Mouse (Mus musculus) intestine, postnatal 0 days (tissue): ENCODE measurements around the gene Btg1. TPM values are rescaled to one million over a fixed set of nuclear protein-coding genes. Genes with fewer than 3 reads are reported as not detected.

Experiments
- ATAC-seq: fragments of 200-750 bp; cut with Nextera tagmentation; 2 replicates; pipeline ENCODE4 v1.8.0; 2017; ENCODE audit warnings: mild to moderate bottlenecking, moderate TSS enrichment, moderate library complexity
- H3K27ac ChIP-seq: fragments of 300-500 bp; sonication (generic); 2 replicates; pipeline ENCODE4 v1.5.1; 2014; ENCODE audit warnings: mild to moderate bottlenecking, low read depth, low read length, moderate library complexity
- H3K27me3 ChIP-seq: fragments of 300-500 bp; sonication (generic); replicated peaks from 2 replicates; pipeline ENCODE4 v1.6.1; 2014; ENCODE audit warnings: low read length, mixed read lengths; ENCODE audit not compliant: control insufficient read depth, insufficient read depth
- H3K36me3 ChIP-seq: fragments of 300-500 bp; sonication (generic); 2 replicates; pipeline ENCODE4 v1.6.1; 2014; ENCODE audit warnings: mild to moderate bottlenecking, moderate library complexity; ENCODE audit not compliant: control insufficient read depth, insufficient read depth
- H3K4me1 ChIP-seq: fragments of 300-500 bp; sonication (generic); replicated peaks from 2 replicates; pipeline ENCODE4 v1.6.1; 2014; ENCODE audit warnings: antibody characterized with exemption, low read length, mixed read lengths; ENCODE audit not compliant: control insufficient read depth, insufficient read depth
- H3K4me2 ChIP-seq: fragments of 300-500 bp; sonication (generic); replicated peaks from 2 replicates; pipeline ENCODE4 v1.6.1; 2014; ENCODE audit warnings: low read depth, mild to moderate bottlenecking, moderate library complexity
- H3K4me3 ChIP-seq: fragments of 300-500 bp; sonication (generic); 2 replicates; pipeline ENCODE4 v1.5.1; 2014; ENCODE audit warnings: low read depth, low read length
- H3K9ac ChIP-seq: fragments of 300-500 bp; sonication (generic); 2 replicates; pipeline ENCODE4 v1.6.1; 2014; ENCODE audit warnings: mild to moderate bottlenecking, low read depth, low read length
- H3K9me3 ChIP-seq: fragments of 300-500 bp; sonication (generic); 2 replicates; pipeline ENCODE4 v1.6.1; 2016; ENCODE audit warnings: mixed run types; ENCODE audit not compliant: control insufficient read depth
- CTCF ChIP-seq: sonication (generic); IDR thresholded peaks from 2 replicates; pipeline ENCODE4 v1.5.1; 2016; ENCODE audit warnings: low read depth, mild to moderate bottlenecking, control low read depth, antibody characterized with exemption, moderate library complexity
- WGBS: fragments of 180-500 bp; shearing (Covaris S2); extraction: QIAGEN DNeasy Blood & Tissue Kit; methylation state at CpG from one replicate; pipeline ENCODE4 v1.1.7; 2014; 5-methylcytosine and 5-hydroxymethylcytosine counted together
- polyA plus RNA-seq: library from polyadenylated mRNA; unstranded; fragments of >200 nt; fragmentation: Nextera tagmentation; extraction: Ambion mirVana; gene quantifications from 2 replicates; pipeline ENCODE4 v1.2.1, GENCODE M21; 2015

The Btg1 gene
- polyA plus RNA-seq, 1 experiment from 2014 or later = 30.1 TPM

- H3K4me2 ChIP-seq = no peak overlapping the region
- H3K27me3 ChIP-seq = no peaks in the 10 kb centered on the region
- no peak for ATAC-seq
- H3K9me3 ChIP-seq = no peaks in the 10 kb centered on the region
- WGBS = 67% methylated on average over 4 of the region's 4 CpGs
- H3K4me1 ChIP-seq = no peaks in the 10 kb centered on the region
- no peak overlapping the region for H3K9ac ChIP-seq
- no peak for TF ChIP-seq CTCF
- no peaks in the 10 kb centered on the region for H3K36me3 ChIP-seq
- no peak overlapping the region for H3K27ac ChIP-seq
- no peak overlapping the region for H3K4me3 ChIP-seq
Measured at GRCm38 (mm10) chr10:96607617-96608185, 9.1 kb upstream of the Btg1 start.

GRCm38 (mm10) chr10:96609356-96610345 is 7.2 kb upstream of the Btg1 start:
- no peak for ATAC-seq
- WGBS = 85% methylated on average over 8 of the region's 8 CpGs
- Histone ChIP-seq H3K9ac (no peak overlapping the region), H3K27me3 (no peaks in the 10 kb centered on the region), H3K27ac (no peak overlapping the region), H3K4me1 (no peaks in the 10 kb centered on the region), H3K9me3 (no peaks in the 10 kb centered on the region), H3K4me2 (no peak overlapping the region), H3K4me3 (no peak overlapping the region), H3K36me3 (no peaks in the 10 kb centered on the region)
- no peak for TF ChIP-seq CTCF

- Histone ChIP-seq H3K36me3 (no peaks in the 10 kb centered on the region), H3K4me1 (no peaks in the 10 kb centered on the region), H3K9me3 (no peaks in the 10 kb centered on the region), H3K4me2 (peak overlapping the region; percentile 71), H3K4me3 (peak overlapping the region; percentile 100), H3K27ac (peak overlapping the region; percentile 85), H3K9ac (peak overlapping the region; percentile 49), H3K27me3 (no peaks in the 10 kb centered on the region)
- peak; percentile 73 for ATAC-seq
- WGBS = 1% methylated on average over 24 of the region's 24 CpGs
- no peak for TF ChIP-seq CTCF
Measured at GRCm38 (mm10) chr10:96616001-96616708, 651 bp upstream of the Btg1 start.

- H3K9ac ChIP-seq = peak overlapping the region; percentile 99
- no peaks in the 10 kb centered on the region for H3K9me3 ChIP-seq
- no peak for TF ChIP-seq CTCF
- no peaks in the 10 kb centered on the region for H3K4me1 ChIP-seq
- peaks cover 3% of the 10 kb centered on the region; the same call in 1 of the 2 replicates for H3K36me3 ChIP-seq
- H3K27ac ChIP-seq = peak overlapping the region; percentile 93
- under 1% methylated on average over 71 of the region's 78 CpGs for WGBS
- ATAC-seq = peak; percentile 25
- H3K27me3 ChIP-seq = no peaks in the 10 kb centered on the region
- H3K4me2 ChIP-seq = peak overlapping the region; percentile 71
- H3K4me3 ChIP-seq = peak overlapping the region; percentile 100
Measured at GRCm38 (mm10) chr10:96617221-96617950, 580 bp downstream of the Btg1 start.

- H3K36me3 ChIP-seq = peaks cover 3% of the 10 kb centered on the region; the same call in 1 of the 2 replicates
- TF ChIP-seq CTCF = peak; percentile 71
- H3K27ac ChIP-seq = peak overlapping the region; percentile 93
- under 1% methylated on average over 29 of the region's 29 CpGs for WGBS
- H3K4me2 ChIP-seq = peak overlapping the region; percentile 71
- peak overlapping the region; percentile 99 for H3K9ac ChIP-seq
- peak; percentile 42 for ATAC-seq
- no peaks in the 10 kb centered on the region for H3K27me3 ChIP-seq
- no peaks in the 10 kb centered on the region for H3K9me3 ChIP-seq
- no peaks in the 10 kb centered on the region; the same call in 1 of the 2 replicates for H3K4me1 ChIP-seq
- peak overlapping the region; percentile 100 for H3K4me3 ChIP-seq
Measured at GRCm38 (mm10) chr10:96617951-96618575, 1.3 kb downstream of the Btg1 start.
